Mouse (Mus musculus): ENCODE measurements around the gene Erlec1. TPM values are rescaled to one million over a fixed set of nuclear protein-coding genes. Genes with fewer than 3 reads are reported as not detected.

The Erlec1 gene
- polyA plus RNA-seq (2017; shearing (Covaris generic)): 10 to 100 TPM; 11.2 to 18.2 (median 16.0) TPM

- peak; percentile 98 for ATAC-seq
Measured at GRCm38 (mm10) chr11:30954279-30954725, at the start of gene Erlec1. Erlec1 (minus strand) TSS chr11:30954335.

- no peak for ATAC-seq
Measured at GRCm38 (mm10) chr11:31001169-31001908, 47.2 kb upstream of the Erlec1 start.

GRCm38 (mm10) chr11:31000028-31000427 is 45.9 kb upstream of the Erlec1 start:
- ATAC-seq: no peak

- ATAC-seq: no peak
Measured at GRCm38 (mm10) chr11:30998704-30999103, 44.6 kb upstream of the Erlec1 start.

- ATAC-seq: no peak
Measured at GRCm38 (mm10) chr11:30998199-30998598, 44.1 kb upstream of the Erlec1 start.

GRCm38 (mm10) chr11:30996670-30997069 is 42.5 kb upstream of the Erlec1 start:
- ATAC-seq: no peak

- ATAC-seq: peak; percentile 15
Measured at GRCm38 (mm10) chr11:30986625-30987017, 32.5 kb upstream of the Erlec1 start.

- peak; percentile 94 for ATAC-seq
Measured at GRCm38 (mm10) chr11:30985877-30986624, 31.9 kb upstream of the Erlec1 start, which contains the start of gene Chac2. Chac2 (minus strand) TSS chr11:30986350.

- no peak for ATAC-seq
Measured at GRCm38 (mm10) chr11:30985237-30985636, 31.1 kb upstream of the Erlec1 start.

- ATAC-seq: peak; percentile 44
Measured at GRCm38 (mm10) chr11:30953469-30954154, 523 bp downstream of the Erlec1 start.

- ATAC-seq: no peak
Measured at GRCm38 (mm10) chr11:30952829-30953228, 1.3 kb downstream of the Erlec1 start.

- ATAC-seq: no peak
Measured at GRCm38 (mm10) chr11:30943522-30943921, 10.6 kb downstream of the Erlec1 start.

GRCm38 (mm10) chr11:30928498-30928897 is 25.6 kb downstream of the Erlec1 start:
- ATAC-seq: no peak

- ATAC-seq: no peak
Measured at GRCm38 (mm10) chr11:30928079-30928478, 26.1 kb downstream of the Erlec1 start.

GRCm38 (mm10) chr11:30923283-30923682 is 30.9 kb downstream of the Erlec1 start:
- ATAC-seq: no peak

- ATAC-seq: no peak
Measured at GRCm38 (mm10) chr11:30920641-30921040, 33.5 kb downstream of the Erlec1 start.

GRCm38 (mm10) chr11:30912311-30912710 is 41.8 kb downstream of the Erlec1 start:
- no peak for ATAC-seq

GRCm38 (mm10) chr11:30899312-30899711 is 54.8 kb downstream of the Erlec1 start:
- no peak for ATAC-seq

- ATAC-seq: no peak
Measured at GRCm38 (mm10) chr11:30896201-30896600, 57.9 kb downstream of the Erlec1 start.

- no peak for ATAC-seq
Measured at GRCm38 (mm10) chr11:30888153-30888552, 66.0 kb downstream of the Erlec1 start.

GRCm38 (mm10) chr11:30885171-30885871 is 68.8 kb downstream of the Erlec1 start, which contains the start of the genes Gpr75 and Asb3:
Gpr75 (plus strand) TSS chr11:30885358.
Asb3 (plus strand) TSS chr11:30885416.
- ATAC-seq: no peak
